Comparison of ENCODE assay signal across 24 mouse cellular contexts in the genomic region with DNA sequence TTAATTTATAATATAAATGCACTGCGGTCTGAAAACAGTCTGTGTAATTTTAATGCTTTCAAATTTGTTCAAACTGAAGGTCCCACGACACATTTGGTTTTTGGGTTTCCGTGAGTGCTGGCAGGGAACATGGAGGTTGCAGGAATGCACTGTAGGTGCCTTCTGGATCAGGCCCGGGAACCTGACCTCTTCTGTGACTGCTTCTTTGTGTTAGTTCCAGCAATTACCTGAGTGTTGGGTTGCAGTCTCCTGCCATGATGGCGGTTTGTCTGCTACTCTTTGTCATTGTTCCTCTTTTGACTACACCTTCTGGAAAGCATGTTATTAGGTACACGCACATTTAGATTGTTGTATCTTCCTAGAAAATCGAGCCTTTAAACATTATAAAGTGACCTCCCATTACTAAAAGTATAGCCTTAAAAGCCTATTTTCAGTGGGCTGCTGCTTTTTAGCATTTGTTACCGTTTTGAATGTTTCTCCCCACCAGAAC. TPM values are rescaled to one million over a fixed set of nuclear protein-coding genes. Genes with fewer than 3 reads are reported as not detected.
DNase-seq lines count a peak whose midpoint lies in the region; ATAC-seq lines count a peak whose summit lies in the region.
"Had no signal": no experiment of that assay in that cellular context is flagged by ENCODE, and none has a peak within 500 bp of the region (broad histone marks: within the 10 kb centered on the region; RNA-seq: fewer than 3 reads in every experiment).

No protein-coding gene starts in this region.

- H3K9ac ChIP-seq in forebrain, embryonic 15.5 days (replicated peaks): no peak overlapping the region
- no peak overlapping the region for H3K9ac ChIP-seq in embryonic facial prominence, embryonic 11.5 days (replicated peaks; ENCODE audit: low read length)
- H3K9ac ChIP-seq in embryonic facial prominence, embryonic 15.5 days: no peak overlapping the region
- H3K9ac ChIP-seq: hindbrain, embryonic 12.5 days had no signal

- peak overlapping the region; percentile 13; the same call in 1 of the 2 replicates for H3K27ac ChIP-seq in forebrain, embryonic 10.5 days
- no peak overlapping the region for H3K27ac ChIP-seq in forebrain, embryonic 15.5 days (replicated peaks)
- H3K27ac ChIP-seq in embryonic facial prominence, embryonic 11.5 days (replicated peaks; ENCODE audit: low read depth, low read length): no peak overlapping the region; the same call in 1 of the 2 replicates
- peak overlapping the region; percentile 69 for H3K27ac ChIP-seq in embryonic facial prominence, embryonic 15.5 days (replicated peaks)

- H3K27me3 ChIP-seq in forebrain, embryonic 10.5 days (ENCODE audit: poor library complexity, severe bottlenecking): no peaks in the 10 kb centered on the region
- no peaks in the 10 kb centered on the region for H3K27me3 ChIP-seq in forebrain, embryonic 15.5 days
- no peaks in the 10 kb centered on the region for H3K27me3 ChIP-seq in embryonic facial prominence, embryonic 11.5 days (ENCODE audit: control insufficient read depth, insufficient read depth, low read length)
- no peaks in the 10 kb centered on the region for H3K27me3 ChIP-seq in embryonic facial prominence, embryonic 15.5 days
- H3K27me3 ChIP-seq: hindbrain, embryonic 12.5 days had no signal

- H3K36me3 ChIP-seq in forebrain, embryonic 10.5 days (replicated peaks): no peaks in the 10 kb centered on the region
- H3K36me3 ChIP-seq in forebrain, embryonic 15.5 days: no peaks in the 10 kb centered on the region
- no peaks in the 10 kb centered on the region for H3K36me3 ChIP-seq in embryonic facial prominence, embryonic 11.5 days (replicated peaks; ENCODE audit: control insufficient read depth, insufficient read depth, low read depth, low read length)
- no peaks in the 10 kb centered on the region for H3K36me3 ChIP-seq in embryonic facial prominence, embryonic 15.5 days
- H3K36me3 ChIP-seq: heart, embryonic 10.5 days; hindbrain, embryonic 12.5 days had no signal

- H3K9me3 ChIP-seq in forebrain, embryonic 10.5 days: no peaks in the 10 kb centered on the region
- no peaks in the 10 kb centered on the region for H3K9me3 ChIP-seq in forebrain, embryonic 15.5 days
- no peaks in the 10 kb centered on the region for H3K9me3 ChIP-seq in embryonic facial prominence, embryonic 11.5 days (replicated peaks; ENCODE audit: control insufficient read depth, low read length)
- H3K9me3 ChIP-seq in embryonic facial prominence, embryonic 15.5 days (replicated peaks): no peaks in the 10 kb centered on the region
- H3K9me3 ChIP-seq: heart, embryonic 10.5 days; hindbrain, embryonic 12.5 days had no signal

- H3K4me2 ChIP-seq in forebrain, embryonic 15.5 days (replicated peaks): no peak overlapping the region
- no peak overlapping the region for H3K4me2 ChIP-seq in embryonic facial prominence, embryonic 11.5 days (ENCODE audit: low read depth, low read length)
- H3K4me2 ChIP-seq in embryonic facial prominence, embryonic 15.5 days (replicated peaks): no peak overlapping the region

- no peak overlapping the region for H3K4me3 ChIP-seq in forebrain, embryonic 10.5 days
- H3K4me3 ChIP-seq in forebrain, embryonic 15.5 days: no peak overlapping the region
- no peak overlapping the region for H3K4me3 ChIP-seq in embryonic facial prominence, embryonic 11.5 days (ENCODE audit: low read depth, low read length)
- no peak overlapping the region for H3K4me3 ChIP-seq in embryonic facial prominence, embryonic 15.5 days (replicated peaks)
- H3K4me3 ChIP-seq: heart, embryonic 10.5 days; hindbrain, embryonic 12.5 days had no signal

- no peak for ATAC-seq in forebrain, embryonic 15.5 days (replicated peaks)
- no peak for ATAC-seq in embryonic facial prominence, embryonic 11.5 days (replicated peaks; ENCODE audit: insufficient number of reproducible peaks, low FRiP score, low TSS enrichment, low read depth)
- ATAC-seq in embryonic facial prominence, embryonic 15.5 days (ENCODE audit: insufficient number of reproducible peaks, low FRiP score, low TSS enrichment, low read depth): no peak
- ATAC-seq: CD4-positive, CD25-positive, alpha-beta regulatory T cell, adult 4 months; forebrain, embryonic 14.5 days; hindbrain, embryonic 16.5 days; inflammation-experienced regulatory T-cells, adult 6 months had no signal

- DNase-seq in forebrain, embryonic 10.5 days (ENCODE audit: extremely low spot score, low spot score): no peak
- DNase-seq in B cell, adult 2 months: peak; percentile 30 to 39
- peak; percentile 60 for DNase-seq in embryonic facial prominence, embryonic 11.5 days (ENCODE audit: low spot score)
- DNase-seq in yolk sac, embryonic 10.5 days (ENCODE audit: low spot score): no peak
- no peak for DNase-seq in left cerebral cortex, adult 8-10 months (ENCODE audit: low spot score in 2 of 2)
- DNase-seq: adrenal gland, postnatal 10 days; cerebellum, adult 11 months; cerebellum, adult 8-10 months; cerebellum, postnatal 14 days; gastrocnemius, postnatal 10 days; heart, adult 18-20 months; heart, postnatal 10 days; heart, postnatal 4 days had no signal

- WGBS in forebrain, embryonic 10.5 days: 64% methylated on average over 8 of the region's 8 CpGs
- WGBS in forebrain, embryonic 15.5 days: 66% methylated on average over 8 of the region's 8 CpGs
- 54% methylated on average over 8 of the region's 8 CpGs for WGBS in embryonic facial prominence, embryonic 11.5 days
- WGBS in embryonic facial prominence, embryonic 15.5 days: 29% methylated on average over 8 of the region's 8 CpGs

- H3K4me1 ChIP-seq in forebrain, embryonic 10.5 days: peaks cover 57% of the 10 kb centered on the region
- peaks cover 21% of the 10 kb centered on the region for H3K4me1 ChIP-seq in forebrain, embryonic 15.5 days
- peaks cover 12% of the 10 kb centered on the region for H3K4me1 ChIP-seq in embryonic facial prominence, embryonic 11.5 days (ENCODE audit: control insufficient read depth, insufficient read depth, low read length)
- H3K4me1 ChIP-seq in embryonic facial prominence, embryonic 15.5 days: peaks cover 40% of the 10 kb centered on the region

RNA-seq across cellular contexts. Expression of a gene that starts 50.3 kb away (rescaled TPM):
- not detected in 2 replicates for polyA plus RNA-seq in forebrain, embryonic 10.5 days (2016; fragmentation: Nextera tagmentation; extraction: Ambion mirVana)
- not detected in 2 replicates for polyA plus RNA-seq in forebrain, embryonic 15.5 days (2015; fragmentation: Nextera tagmentation; extraction: Ambion mirVana)
- not detected in 2 replicates for polyA plus RNA-seq in embryonic facial prominence, embryonic 11.5 days (2014; fragmentation: Nextera tagmentation; extraction: Ambion mirVana)
- 0.23 and 0.28 TPM in 2 replicates for polyA plus RNA-seq in embryonic facial prominence, embryonic 15.5 days (2015; fragmentation: Nextera tagmentation; extraction: Ambion mirVana)
- under 1 TPM; 0.26 to 0.94 (median 0.68) TPM for total RNA-seq in left cerebral cortex, adult 8-10 months (2022)
- total RNA-seq: gastrocnemius, postnatal 10 days; gastrocnemius, postnatal 4 days; heart, adult 18-20 months; MEL had no signal
- polyA plus RNA-seq: CD4-positive, CD25-positive, alpha-beta regulatory T cell, adult 4 months; forebrain, embryonic 14.5 days; hindbrain, embryonic 16.5 days; inflammation-experienced regulatory T-cells, adult 6 months; intestine, postnatal 0 days had no signal

Comparison
In these comparisons a context has a peak if more than half of its experiments do, and no peak if none do; other contexts are left out.
1. H3K27ac ChIP-seq: peak in forebrain, embryonic 10.5 days (single experiment) and embryonic facial prominence, embryonic 15.5 days (single experiment); none in forebrain, embryonic 15.5 days (single experiment) and embryonic facial prominence, embryonic 11.5 days (single experiment).
2. DNase-seq: peak in B cell, adult 2 months (2 of 2) and embryonic facial prominence, embryonic 11.5 days (single experiment); none in forebrain, embryonic 10.5 days (single experiment), yolk sac, embryonic 10.5 days (single experiment) and left cerebral cortex, adult 8-10 months (0 of 2).